Comparison of ENCODE assay signal across 18 mouse cellular contexts in the genomic region with DNA sequence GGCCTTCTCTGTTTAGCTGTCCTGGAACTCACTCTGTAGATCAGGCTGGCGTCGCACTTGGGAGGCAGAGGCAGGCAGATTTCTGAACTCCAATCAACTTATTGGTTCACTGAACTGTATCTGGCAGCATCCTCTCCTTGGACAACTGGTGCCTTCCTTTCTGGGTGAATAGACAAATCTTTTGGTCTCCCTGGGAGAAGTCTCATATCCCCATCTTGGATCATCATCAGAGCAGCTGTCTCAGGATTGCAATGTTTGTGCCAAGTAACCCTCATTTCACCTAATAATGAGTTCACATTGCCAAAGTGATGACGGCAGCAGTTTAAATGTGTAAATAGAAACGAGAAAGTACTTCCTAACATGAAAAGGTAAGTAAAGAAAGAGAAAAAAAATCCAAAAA.
DNase-seq lines count a peak whose midpoint lies in the region; ATAC-seq and TF ChIP-seq lines count a peak whose summit lies in the region.
"Had no signal": no experiment of that assay in that cellular context is flagged by ENCODE, and none has a peak within 500 bp of the region (broad histone marks: within the 10 kb centered on the region; RNA-seq: fewer than 3 reads in every experiment).

No protein-coding gene starts in this region.

- no peaks in the 10 kb centered on the region for H3K36me3 ChIP-seq in hindbrain, postnatal 0 days (ENCODE audit: insufficient read depth, low read length)
- H3K36me3 ChIP-seq in hindbrain, embryonic 12.5 days = no peaks in the 10 kb centered on the region
- H3K36me3 ChIP-seq in lung, embryonic 14.5 days (ENCODE audit: insufficient read depth) = no peaks in the 10 kb centered on the region
- H3K36me3 ChIP-seq: embryonic facial prominence, embryonic 10.5 days; embryonic facial prominence, embryonic 12.5 days; forebrain, embryonic 15.5 days had no signal

- no peak for ATAC-seq in hindbrain, postnatal 0 days
- ATAC-seq in hindbrain, embryonic 12.5 days (ENCODE audit: low FRiP score) = no peak
- no peak for ATAC-seq in lung, embryonic 14.5 days (ENCODE audit: insufficient read depth)
- ATAC-seq: forebrain, embryonic 13.5 days; forebrain, embryonic 15.5 days; forebrain, postnatal 0 days had no signal

- TF ChIP-seq POLR2A in brain, embryonic 14.5 days (IDR thresholded peaks at IDR 0.05; ENCODE audit: borderline replicate concordance, extremely low read depth, insufficient read depth, insufficient read length, poor library complexity, severe bottlenecking) = no peak

- H3K4me1 ChIP-seq in hindbrain, postnatal 0 days (ENCODE audit: insufficient read depth, low read length) = no peaks in the 10 kb centered on the region
- no peaks in the 10 kb centered on the region for H3K4me1 ChIP-seq in hindbrain, embryonic 12.5 days
- H3K4me1 ChIP-seq in lung, embryonic 14.5 days (ENCODE audit: insufficient read depth) = no peaks in the 10 kb centered on the region
- H3K4me1 ChIP-seq: embryonic facial prominence, embryonic 12.5 days; forebrain, embryonic 13.5 days had no signal

- no peaks in the 10 kb centered on the region for H3K27me3 ChIP-seq in hindbrain, postnatal 0 days (ENCODE audit: insufficient read depth, low read length)
- no peaks in the 10 kb centered on the region for H3K27me3 ChIP-seq in hindbrain, embryonic 12.5 days
- no peaks in the 10 kb centered on the region for H3K27me3 ChIP-seq in lung, embryonic 14.5 days (ENCODE audit: insufficient read depth, low read length)
- H3K27me3 ChIP-seq: embryonic facial prominence, embryonic 12.5 days; forebrain, embryonic 13.5 days; forebrain, embryonic 15.5 days had no signal

- DNase-seq in hindbrain, postnatal 0 days (ENCODE audit: low spot score) = peak; percentile 58
- DNase-seq in lung, embryonic 14.5 days = peak; percentile 4
- no peak for DNase-seq in lung, postnatal 25 days (ENCODE audit: low spot score)
- DNase-seq in Muller cell, postnatal 12 days (ENCODE audit: inconsistent ontology term) = peak; percentile 76
- peak; percentile 43 for DNase-seq in brain, embryonic 14.5 days (ENCODE audit: low read depth)
- no peak for DNase-seq in MN1 (ENCODE audit: low spot score)
- DNase-seq: adrenal gland, adult 2 months; adrenal gland, postnatal 10 days; adrenal gland, postnatal 25 days; cerebellum, adult 11-12 months; cerebellum, adult 2 months; cerebellum, adult 9-10 months; forebrain, postnatal 0 days had no signal

- H3K9me3 ChIP-seq in hindbrain, postnatal 0 days (ENCODE audit: low read length) = no peaks in the 10 kb centered on the region
- H3K9me3 ChIP-seq in hindbrain, embryonic 12.5 days (replicated peaks) = no peaks in the 10 kb centered on the region
- no peaks in the 10 kb centered on the region for H3K9me3 ChIP-seq in lung, embryonic 14.5 days (ENCODE audit: low read depth, low read length)
- H3K9me3 ChIP-seq: embryonic facial prominence, embryonic 10.5 days; embryonic facial prominence, embryonic 12.5 days; forebrain, embryonic 15.5 days had no signal

- H3K4me2 ChIP-seq in hindbrain, postnatal 0 days (ENCODE audit: low read depth, low read length) = no peak overlapping the region
- no peak overlapping the region for H3K4me2 ChIP-seq in hindbrain, embryonic 12.5 days (replicated peaks)
- no peak overlapping the region for H3K4me2 ChIP-seq in lung, embryonic 14.5 days
- H3K4me2 ChIP-seq: embryonic facial prominence, embryonic 12.5 days; forebrain, embryonic 13.5 days; forebrain, embryonic 15.5 days had no signal

- WGBS in hindbrain, postnatal 0 days = 60% methylated on average over 4 of the region's 4 CpGs
- 93% methylated on average over 4 of the region's 4 CpGs for WGBS in hindbrain, embryonic 12.5 days
- WGBS in lung, embryonic 14.5 days = 78% methylated on average over 4 of the region's 4 CpGs

- TF ChIP-seq CTCF in hindbrain, postnatal 0 days (IDR thresholded peaks at IDR 0.05; ENCODE audit: low read depth) = no peak
- no peak for TF ChIP-seq CTCF in lung, embryonic 14.5 days (IDR thresholded peaks at IDR 0.05; ENCODE audit: low read depth)
- no peak for TF ChIP-seq CTCF in brain, embryonic 14.5 days (IDR thresholded peaks at IDR 0.05; ENCODE audit: borderline replicate concordance, extremely low read depth, insufficient read depth, insufficient read length)

- H3K27ac ChIP-seq in hindbrain, postnatal 0 days = no peak overlapping the region
- no peak overlapping the region for H3K27ac ChIP-seq in hindbrain, embryonic 12.5 days
- no peak overlapping the region for H3K27ac ChIP-seq in lung, embryonic 14.5 days (ENCODE audit: low read depth)
- H3K27ac ChIP-seq: embryonic facial prominence, embryonic 10.5 days; embryonic facial prominence, embryonic 12.5 days; forebrain, embryonic 13.5 days; forebrain, embryonic 15.5 days had no signal

- no peak overlapping the region for H3K9ac ChIP-seq in hindbrain, postnatal 0 days (replicated peaks; ENCODE audit: low read length)
- H3K9ac ChIP-seq in hindbrain, embryonic 12.5 days = no peak overlapping the region
- H3K9ac ChIP-seq in lung, embryonic 14.5 days = no peak overlapping the region
- H3K9ac ChIP-seq: embryonic facial prominence, embryonic 12.5 days; forebrain, embryonic 13.5 days; forebrain, embryonic 15.5 days; forebrain, postnatal 0 days had no signal

- no peak overlapping the region for H3K4me3 ChIP-seq in hindbrain, postnatal 0 days (ENCODE audit: low read length)
- H3K4me3 ChIP-seq in hindbrain, embryonic 12.5 days = no peak overlapping the region
- H3K4me3 ChIP-seq in lung, embryonic 14.5 days (ENCODE audit: low read depth, low read length) = no peak overlapping the region
- H3K4me3 ChIP-seq: embryonic facial prominence, embryonic 10.5 days; embryonic facial prominence, embryonic 12.5 days; forebrain, embryonic 13.5 days; forebrain, embryonic 15.5 days had no signal

Comparison
In these comparisons a context has a peak if more than half of its experiments do, and no peak if none do; other contexts are left out.
1. DNase-seq: peak in hindbrain, postnatal 0 days (single experiment), lung, embryonic 14.5 days (single experiment), Muller cell, postnatal 12 days (single experiment) and brain, embryonic 14.5 days (single experiment); none in lung, postnatal 25 days (single experiment) and MN1 (single experiment).